Mouse (Mus musculus) layer of hippocampus, postnatal 10 days (tissue): ENCODE data around the gene Olfr1444. TPM values are rescaled to one million over a fixed set of nuclear protein-coding genes. Genes with fewer than 3 reads are reported as not detected.

Experiments
- DNase-seq, 2 experiments: peaks; one replicate each; pipeline ENCODE4 v3.0.0; 2021; ENCODE audit warnings: low spot score in 2 of 2
- long read RNA-seq: library from polyadenylated mRNA; stranded (forward); transcript quantifications from one replicate; pipeline ENCODE4 v2.0.0, GENCODE M21; 2023
- total RNA-seq, 2 experiments: library from RNA; stranded (reverse); gene quantifications; 2 replicates each; pipeline ENCODE4 v1.2.3; 2021

The Olfr1444 gene
- not detected for total RNA-seq
- long read RNA-seq: 0 reads

DNA sequence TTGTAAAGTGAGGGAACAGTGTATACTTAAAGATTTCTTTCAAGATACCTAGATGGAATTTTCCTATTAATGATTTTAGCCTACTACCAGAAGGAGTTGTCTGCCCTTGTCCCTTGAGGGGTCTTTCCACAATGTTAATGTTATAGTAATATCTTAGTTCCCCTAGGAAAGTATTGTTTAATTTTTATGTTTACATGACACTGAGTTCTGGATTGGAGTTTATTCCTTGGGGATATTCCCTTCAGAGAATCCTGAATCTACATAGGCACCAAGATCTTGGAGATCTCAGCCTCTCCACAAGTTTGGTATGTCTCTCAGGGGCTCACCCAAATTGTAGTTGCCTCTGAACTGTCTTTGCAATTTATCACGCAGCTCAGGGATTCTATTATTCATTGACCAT lies at the start of gene Olfr1444:
TSS of gene Olfr1444 (plus strand) at position 301 of the 400 bp plus-strand sequence.
- DNase-seq: no peak

DNA sequence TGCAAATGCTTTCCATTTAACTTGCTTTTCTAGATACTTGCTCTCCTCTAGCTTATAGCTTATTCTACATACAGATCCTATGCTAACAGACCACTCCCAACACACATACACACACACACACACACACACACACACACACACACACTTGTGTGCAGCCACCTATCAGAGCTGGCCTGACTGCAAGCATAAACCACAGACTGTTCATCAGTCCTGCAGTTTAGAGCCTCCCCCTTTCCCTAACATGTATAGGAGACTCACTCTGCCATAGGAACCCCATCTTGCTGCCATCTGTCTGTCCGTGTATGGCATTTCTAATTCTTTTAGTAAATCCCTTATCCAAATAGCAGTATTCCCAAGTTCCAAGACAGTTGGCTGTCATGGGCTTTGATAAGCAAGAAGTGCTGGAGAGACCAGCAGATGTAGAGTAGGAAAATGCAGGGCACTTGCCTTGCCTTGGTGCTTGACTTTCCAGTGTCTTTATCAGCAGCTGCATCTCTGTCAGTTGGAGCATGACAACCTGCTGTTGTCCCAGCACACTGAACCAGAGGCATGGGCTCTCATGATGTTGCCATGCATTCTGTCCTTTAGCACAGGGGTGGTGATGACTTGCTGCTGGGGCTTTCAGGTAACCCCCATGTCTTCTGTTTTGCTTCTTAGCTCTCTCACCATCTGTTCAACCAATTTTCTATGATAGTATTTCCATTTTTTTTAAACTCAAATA lies 44.3 kb upstream of the Olfr1444 start:
- DNase-seq: no peak

DNA sequence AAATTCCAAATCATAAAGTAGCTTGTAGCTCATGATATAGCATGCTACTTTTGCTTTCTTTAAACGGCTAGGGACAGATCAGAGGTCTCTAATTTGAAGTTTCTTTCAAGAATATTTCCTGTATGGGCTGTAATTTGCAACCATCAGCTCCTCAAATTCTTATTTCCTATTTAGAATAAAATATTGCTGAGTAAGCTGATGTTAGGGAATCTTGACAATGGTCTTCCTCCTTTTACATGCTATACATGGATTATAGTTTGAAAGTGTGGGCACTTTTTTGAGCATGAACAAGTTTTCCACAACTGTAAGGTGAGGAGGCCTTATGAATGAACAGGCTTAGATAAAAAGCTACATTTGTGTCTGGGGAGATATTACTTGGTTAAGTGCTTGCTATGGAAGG lies 43.2 kb upstream of the Olfr1444 start:
- no peak for DNase-seq

DNA sequence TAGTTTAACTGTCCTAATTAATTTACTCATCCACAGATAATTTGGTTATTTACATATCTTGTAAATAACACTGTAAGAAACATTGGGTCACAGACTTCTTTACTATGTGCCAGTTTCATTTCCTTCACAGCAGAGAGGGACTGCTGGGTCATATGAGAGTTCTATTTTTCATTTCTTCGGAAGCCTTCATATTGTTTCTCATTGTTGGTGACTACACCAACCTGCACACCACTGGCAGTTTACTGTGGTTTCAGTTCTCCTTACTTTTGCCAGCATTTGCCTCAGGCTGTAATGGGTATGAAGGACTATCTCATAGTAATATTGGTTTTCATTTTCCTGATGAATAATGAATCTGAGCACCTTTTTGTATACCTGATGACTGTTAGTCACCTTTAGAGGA lies 38.6 kb upstream of the Olfr1444 start:
- DNase-seq: no peak

DNA sequence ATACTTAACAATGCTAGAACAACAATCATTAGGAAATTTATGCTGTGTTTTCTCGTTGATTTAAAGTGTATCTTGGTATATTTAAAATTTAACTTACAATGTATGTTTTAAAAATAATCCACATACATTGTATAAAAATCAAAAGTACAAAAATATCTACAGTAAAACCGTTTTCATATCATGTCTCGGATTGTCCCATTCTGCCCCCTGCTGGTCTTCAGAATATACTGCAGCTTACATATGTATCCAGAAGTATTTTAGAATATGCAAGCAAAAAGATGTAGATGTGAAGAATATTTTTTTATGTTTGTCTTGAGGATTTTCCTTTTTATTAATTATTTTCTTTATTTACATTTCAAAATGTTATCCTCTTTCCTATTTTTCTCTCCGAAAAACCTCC lies 36.7 kb upstream of the Olfr1444 start:
- DNase-seq: no peak

DNA sequence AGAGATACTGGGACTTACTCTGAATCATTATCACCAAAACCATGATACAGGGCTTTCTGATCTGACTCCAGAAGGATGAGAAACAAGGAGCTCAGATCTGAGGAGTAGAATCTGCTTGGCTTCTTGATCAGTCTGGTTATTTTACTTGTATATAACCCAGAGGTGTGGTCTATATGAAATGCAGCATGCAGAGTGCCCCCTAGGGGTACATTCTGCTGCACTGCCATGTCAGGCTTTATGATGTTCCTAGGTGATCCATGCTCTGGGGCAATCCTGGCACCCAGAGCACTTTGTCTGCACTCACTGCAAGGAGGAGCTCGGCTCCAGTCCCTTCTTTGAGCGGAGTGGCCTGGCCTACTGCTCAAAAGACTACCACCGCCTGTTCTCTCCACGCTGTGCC lies 32.5 kb upstream of the Olfr1444 start:
- DNase-seq: no peak

DNA sequence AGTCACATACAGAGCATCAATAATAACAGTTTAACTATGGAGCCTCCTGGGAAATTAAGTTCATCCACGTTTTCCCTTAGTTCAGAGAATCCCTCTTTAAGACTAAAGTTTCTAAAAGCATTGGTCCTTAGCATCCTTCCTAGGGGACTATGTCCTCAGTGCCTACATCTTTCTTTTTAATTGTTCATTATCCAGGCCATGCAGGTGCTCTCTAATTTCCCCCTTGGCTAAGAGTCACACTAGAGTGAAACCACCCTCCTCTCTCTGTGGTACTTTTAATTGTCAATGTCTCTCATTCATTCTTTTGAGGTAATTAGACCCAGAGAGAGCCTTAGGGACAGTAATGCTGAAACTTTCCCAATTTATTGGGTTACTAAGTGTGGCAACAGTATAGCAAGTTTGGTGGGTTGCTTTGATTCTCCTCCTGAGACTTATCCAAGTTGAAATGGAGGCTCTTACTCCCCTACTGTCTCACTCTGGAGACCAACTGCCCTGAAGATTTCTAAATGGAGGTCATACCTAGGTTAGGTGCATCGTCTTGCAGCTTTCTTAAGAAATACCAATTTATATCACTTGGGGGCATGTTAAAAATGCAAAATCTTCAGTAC lies 26.2 kb upstream of the Olfr1444 start:
- no peak for DNase-seq

DNA sequence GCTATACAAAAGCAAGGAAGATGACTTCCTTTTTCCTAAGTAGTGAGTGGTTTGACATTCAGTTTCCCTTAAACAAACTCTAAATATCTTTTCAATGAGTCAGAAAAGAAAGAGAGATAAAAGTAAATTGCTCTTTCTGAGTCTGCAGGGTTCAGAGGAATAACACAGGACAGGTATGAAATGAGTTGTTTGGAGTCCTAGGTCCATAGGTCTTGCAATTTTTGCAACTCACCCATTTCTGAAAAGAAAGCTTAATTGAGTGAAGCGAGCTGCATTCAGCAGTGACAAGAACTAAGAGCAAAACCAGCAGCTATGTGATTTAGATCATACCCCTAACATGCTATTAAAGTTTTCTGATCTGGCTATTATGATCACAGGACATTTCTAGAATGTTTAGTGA lies 25.5 kb upstream of the Olfr1444 start:
- DNase-seq: no peak

DNA sequence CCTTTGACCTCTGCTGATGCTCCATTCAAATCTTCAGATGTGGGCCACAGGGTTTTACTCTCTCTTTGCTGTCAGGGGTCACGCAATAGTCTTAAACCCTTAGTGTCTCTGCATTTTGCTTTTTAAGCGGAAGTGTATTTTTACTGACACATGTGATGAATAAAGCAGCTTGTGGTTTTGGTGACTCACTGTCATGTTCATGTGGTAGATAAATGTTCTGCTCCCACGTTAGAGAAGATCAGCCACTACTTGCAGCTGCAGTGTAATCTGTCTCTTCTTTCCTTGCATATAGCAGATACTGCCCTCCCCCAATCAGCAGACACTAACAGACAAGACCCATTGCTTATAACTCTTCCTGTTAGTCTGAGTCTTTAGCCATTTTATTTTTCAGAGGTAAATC lies 23.5 kb upstream of the Olfr1444 start:
- DNase-seq: no peak

DNA sequence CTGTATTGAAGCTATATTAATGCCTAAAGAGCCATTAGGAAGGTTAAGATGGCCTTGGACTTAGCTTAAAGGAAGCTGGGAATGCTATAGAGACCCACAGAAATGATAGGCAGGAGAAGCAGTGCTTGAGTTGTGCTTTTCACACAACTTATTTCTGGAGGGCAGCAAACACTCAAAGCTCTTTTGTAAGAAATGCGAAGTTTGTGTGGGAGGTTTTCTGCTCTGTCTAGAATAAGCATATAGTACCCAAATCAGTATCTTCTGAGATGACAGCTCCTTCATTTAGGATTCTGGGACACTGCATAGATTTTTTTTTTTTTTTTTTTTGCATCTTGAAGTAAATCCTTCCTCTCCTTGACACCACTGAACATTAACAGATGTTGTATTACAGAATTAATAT lies 18.6 kb upstream of the Olfr1444 start:
- no peak for DNase-seq

DNA sequence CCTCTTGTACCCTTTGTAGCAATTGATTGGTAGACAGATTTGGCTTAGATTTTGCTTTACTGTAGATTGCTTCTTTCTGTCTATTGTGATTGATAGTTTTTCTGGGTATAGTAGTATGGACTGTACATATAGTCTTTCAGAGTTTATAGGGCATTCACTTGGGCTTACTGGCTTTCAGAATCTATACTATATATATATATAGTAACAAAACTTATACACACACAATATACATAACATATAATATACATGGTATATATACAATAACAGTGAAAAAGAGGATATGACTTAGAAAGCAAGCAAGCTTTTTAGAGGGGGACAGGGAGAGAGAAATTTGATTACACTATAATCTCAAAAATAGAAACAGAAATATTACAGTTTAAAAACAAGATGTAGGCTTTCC lies 10.7 kb upstream of the Olfr1444 start, which contains the start of gene Gm5244:
TSS of gene Gm5244 (plus strand) at position 301 of the 400 bp plus-strand sequence.
- DNase-seq: no peak

DNA sequence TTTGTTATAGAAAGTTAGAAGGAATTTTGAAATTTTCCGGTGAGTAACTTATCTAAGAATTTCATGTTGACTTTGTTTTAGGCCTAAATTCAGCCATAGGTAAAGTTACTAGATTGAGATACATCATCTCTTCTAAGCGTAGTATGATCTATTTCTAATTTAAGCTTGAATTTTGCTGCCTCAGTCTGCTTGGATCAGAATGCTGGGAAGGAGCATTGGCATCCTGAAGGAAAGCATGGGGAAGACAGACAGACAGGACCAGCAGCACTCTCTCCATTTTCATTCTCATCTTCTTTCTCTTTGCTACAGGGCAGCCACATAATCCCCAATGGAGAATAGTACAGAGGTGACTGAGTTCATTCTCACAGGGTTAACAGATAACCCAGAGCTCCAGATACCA lies 26.5 kb downstream of the Olfr1444 start, which contains the start of gene Olfr1445:
TSS of gene Olfr1445 (plus strand) at position 301 of the 400 bp plus-strand sequence.
- no peak for DNase-seq

DNA sequence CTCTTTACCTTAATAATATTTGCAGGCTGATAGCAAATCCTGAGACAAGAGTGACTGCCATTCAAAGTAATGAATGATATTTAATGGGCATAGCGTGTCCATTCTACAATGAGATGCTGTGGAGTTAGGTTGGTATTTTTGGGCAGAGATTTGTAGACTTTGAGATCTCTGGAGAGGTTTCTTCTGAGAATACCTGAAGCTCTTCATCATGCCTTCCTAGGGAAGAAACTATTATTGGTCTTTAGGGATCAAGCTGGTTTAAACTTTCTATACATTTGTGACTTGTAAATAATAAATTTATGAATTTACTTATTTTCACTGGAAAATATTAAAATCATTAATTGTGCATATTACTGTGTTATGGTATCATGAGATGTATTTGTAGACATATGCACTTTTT lies 36.3 kb downstream of the Olfr1444 start, which contains the start of gene Olfr1446:
TSS of gene Olfr1446 (minus strand) at position 101 of the 400 bp plus-strand sequence.
- no peak for DNase-seq

DNA sequence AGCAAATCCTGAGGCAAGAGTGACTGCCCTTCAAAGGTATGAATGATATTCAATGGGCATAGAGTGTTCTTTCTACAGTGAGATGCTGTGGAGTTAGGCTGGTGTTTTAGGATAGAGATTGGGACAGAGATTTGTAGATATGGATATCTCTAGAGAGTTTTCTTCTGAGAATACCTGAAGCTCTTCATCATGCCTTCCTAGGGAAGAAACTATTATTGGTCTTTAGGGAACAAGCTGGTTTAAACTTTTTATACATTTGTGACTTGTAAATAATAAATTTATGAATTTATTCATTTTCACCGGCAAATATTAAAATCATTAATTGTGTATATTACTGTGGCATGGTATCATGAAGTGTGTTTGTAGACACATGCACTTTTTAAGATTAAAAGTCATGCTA lies 46.6 kb downstream of the Olfr1444 start, which contains the start of gene Olfr1447:
TSS of gene Olfr1447 (minus strand) at position 101 of the 400 bp plus-strand sequence.
- DNase-seq: no peak

Other genes starting within 250 kb of the Olfr1444 start
- gene Glyat, start 224.0 kb upstream of the Olfr1444 start, total RNA-seq: under 1 TPM in 1 of 2 experiments, not detected in 1; 0.23 TPM
- gene Olfr1442, start 186.8 kb upstream of the Olfr1444 start, total RNA-seq: not detected
- gene Olfr1443, start 179.2 kb upstream of the Olfr1444 start, total RNA-seq: not detected
- not detected for gene Keg1, start 161.5 kb upstream of the Olfr1444 start, total RNA-seq
- gene Cntf, start 91.7 kb upstream of the Olfr1444 start, total RNA-seq: 1 to 10 TPM; 3.1 to 3.2 TPM
- 10 to 100 TPM; 78.6 to 82.9 TPM for gene Zfp91, start 61.2 kb upstream of the Olfr1444 start, total RNA-seq
- gene Lpxn, start 61.1 kb upstream of the Olfr1444 start, total RNA-seq: 1 to 10 TPM in 1 of 2 experiments, under 1 TPM in 1; 0.96 to 1.3 TPM
- not detected for gene Gm5244, start 10.6 kb upstream of the Olfr1444 start, total RNA-seq
- not detected for gene Olfr1445, start 26.6 kb downstream of the Olfr1444 start, total RNA-seq
- gene Olfr1446, start 36.2 kb downstream of the Olfr1444 start, total RNA-seq: not detected
- not detected for gene Olfr1447, start 46.5 kb downstream of the Olfr1444 start, total RNA-seq
- gene Olfr1448, start 67.1 kb downstream of the Olfr1444 start, total RNA-seq: not detected
- not detected for gene Olfr1449, start 73.6 kb downstream of the Olfr1444 start, total RNA-seq
- gene Olfr1450, start 93.0 kb downstream of the Olfr1444 start, total RNA-seq: not detected
- gene Olfr1451, start 137.7 kb downstream of the Olfr1444 start, total RNA-seq: not detected
- gene Olfr1453, start 171.0 kb downstream of the Olfr1444 start, total RNA-seq: not detected
- gene Olfr1454, start 203.3 kb downstream of the Olfr1444 start, total RNA-seq: not detected
- gene Olfr1457, start 240.6 kb downstream of the Olfr1444 start, total RNA-seq: not detected
- gene Olfr1458, start 249.5 kb downstream of the Olfr1444 start, total RNA-seq: not detected